Mouse (Mus musculus): ENCODE data around the gene Disp2.
A peak's percentile ranks its signal among the peaks of the same experiment; 100 is the strongest.

Gene Disp2

DNA sequence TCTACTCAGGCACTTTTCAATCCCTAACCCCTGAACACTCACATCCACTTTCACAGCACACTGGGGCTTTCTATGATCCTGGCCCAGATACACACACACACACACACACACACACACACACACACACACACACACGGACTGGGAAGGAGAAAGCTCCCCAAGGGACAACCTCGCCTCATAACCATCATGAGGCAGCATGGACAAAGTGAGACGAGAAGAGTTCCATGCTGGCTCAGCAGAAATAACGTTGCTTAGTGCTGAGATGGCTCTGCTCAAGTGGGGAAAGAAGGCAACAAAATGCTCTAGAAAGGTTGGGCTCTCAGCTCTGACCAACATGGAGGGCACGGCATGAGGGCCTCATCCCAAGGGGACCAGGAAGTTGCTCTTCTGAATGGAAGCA is 61.7 kb downstream of the Disp2 start:
- no peak for DNase-seq (ENCODE audit: low read depth, low spot score)

DNA sequence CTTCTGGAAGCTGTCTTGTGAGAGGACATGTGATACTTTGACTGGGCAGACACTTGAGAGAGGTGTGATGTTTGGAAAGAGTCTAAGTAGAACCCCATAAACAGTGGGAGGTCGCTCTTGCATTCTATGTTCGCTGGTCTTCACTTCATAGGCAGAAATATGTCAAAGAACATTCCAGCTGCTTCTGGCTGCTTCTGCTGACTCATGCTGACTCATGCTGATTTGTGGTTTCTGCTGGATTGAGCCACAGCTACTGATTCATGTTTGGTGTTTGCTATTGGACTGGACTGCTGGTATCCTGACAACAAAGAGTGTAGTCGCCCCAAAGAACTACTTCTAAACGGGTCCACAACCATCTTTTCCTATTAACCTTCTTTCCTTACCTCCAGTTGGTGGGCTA is 62.3 kb downstream of the Disp2 start:
- DNase-seq (ENCODE audit: low read depth, low spot score): peak; percentile 11

DNA sequence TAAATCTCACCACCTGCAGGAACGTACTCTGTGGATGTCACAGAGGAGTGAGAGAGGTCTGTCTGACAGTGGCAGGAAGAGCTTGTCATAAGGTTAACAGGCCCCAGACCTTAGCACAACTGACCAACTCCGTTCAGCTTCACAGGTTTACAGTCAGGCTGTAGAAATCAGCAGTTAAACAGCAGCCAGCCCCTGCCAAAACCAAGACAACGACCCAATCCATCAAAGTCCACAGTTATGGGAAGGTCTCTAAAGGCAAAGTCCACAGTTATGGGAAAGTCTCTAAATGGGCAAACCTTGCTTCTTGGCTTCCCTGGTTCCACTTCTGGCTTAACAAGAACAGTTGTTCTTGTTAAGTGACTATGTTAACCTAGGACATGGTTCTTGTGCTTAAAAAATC is 64.9 kb downstream of the Disp2 start:
- DNase-seq (ENCODE audit: low read depth, low spot score): no peak

GRCm38 (mm10) chr2:118846246-118846645 is 66.7 kb downstream of the Disp2 start:
- peak; percentile 8 for DNase-seq (ENCODE audit: low read depth, low spot score)

DNA sequence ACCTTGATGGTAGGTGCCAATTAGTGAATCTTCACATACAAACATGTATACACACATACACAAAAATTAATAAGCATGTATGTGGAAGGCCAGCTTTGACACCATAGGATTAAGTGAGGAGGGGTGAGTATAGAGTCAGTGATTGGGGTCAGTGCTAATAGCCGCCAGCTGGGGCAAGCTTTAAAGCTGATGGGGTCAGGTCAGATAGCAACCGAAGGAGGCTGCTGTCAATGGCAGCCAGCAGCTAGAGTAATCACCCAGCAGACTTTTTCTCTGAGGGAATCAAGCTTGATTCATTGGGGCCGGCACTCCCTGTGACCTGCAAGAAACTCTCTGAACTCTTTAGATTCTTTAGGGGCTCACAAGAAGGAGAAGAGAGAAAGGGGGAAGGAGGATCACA is 72.2 kb downstream of the Disp2 start:
- DNase-seq (ENCODE audit: low read depth, low spot score): peak; percentile 37
